Mouse (Mus musculus): ENCODE measurements at regions not wholly inside any gene's neighbourhood (a gene's known extent, or its start where the extent isn't known, plus 50 kb on each side); places are given as distances from the start of the nearest gene placed in this dataset.
"Not testable (repeated sequence)": the region's sequence is repeated elsewhere in the genome, so short reads cannot be mapped to it uniquely, and the experiment has no call there.

GRCm38 (mm10) chr17:54753396-54753994, 454.7 kb upstream of the Slc5a7 start:
- Histone ChIP-seq H3K4me2 (ENCODE audit: low read depth, low read length) (no peak overlapping the region), H3K9ac (replicated peaks; ENCODE audit: low read length) (no peak overlapping the region), H3K36me3 (ENCODE audit: insufficient read depth, low read length) (no peaks in the 10 kb centered on the region), H3K27me3 (ENCODE audit: insufficient read depth, low read length) (no peaks in the 10 kb centered on the region), H3K27ac (no peak overlapping the region), H3K4me1 (ENCODE audit: insufficient read depth, low read length) (no peaks in the 10 kb centered on the region), H3K4me3 (ENCODE audit: low read length) (no peak overlapping the region), H3K9me3 (ENCODE audit: low read length) (no peaks in the 10 kb centered on the region)
- DNase-seq (ENCODE audit: low spot score) = peak; percentile 5
- WGBS = 33% methylated on average over 2 of the region's 2 CpGs
- TF ChIP-seq CTCF (IDR thresholded peaks at IDR 0.05; ENCODE audit: low read depth) = no peak
- peak; percentile 29; the same call in 1 of the 2 replicates for ATAC-seq

GRCm38 (mm10) chr17:54752917-54753316, 454.1 kb upstream of the Slc5a7 start:
- TF ChIP-seq CTCF (IDR thresholded peaks at IDR 0.05; ENCODE audit: low read depth) = no peak
- no peak overlapping the region for H3K4me2 ChIP-seq (ENCODE audit: low read depth, low read length)
- H3K4me1 ChIP-seq (ENCODE audit: insufficient read depth, low read length) = no peaks in the 10 kb centered on the region
- peak; percentile 31 for DNase-seq (ENCODE audit: low spot score)
- no peaks in the 10 kb centered on the region for H3K9me3 ChIP-seq (ENCODE audit: low read length)
- no peak overlapping the region for H3K9ac ChIP-seq (replicated peaks; ENCODE audit: low read length)
- no peaks in the 10 kb centered on the region for H3K27me3 ChIP-seq (ENCODE audit: insufficient read depth, low read length)
- no peak overlapping the region for H3K27ac ChIP-seq
- no peak for ATAC-seq
- no peak overlapping the region for H3K4me3 ChIP-seq (ENCODE audit: low read length)
- no peaks in the 10 kb centered on the region for H3K36me3 ChIP-seq (ENCODE audit: insufficient read depth, low read length)

- Histone ChIP-seq H3K36me3 (ENCODE audit: insufficient read depth, low read length) (no peaks in the 10 kb centered on the region), H3K9me3 (ENCODE audit: low read length) (no peaks in the 10 kb centered on the region), H3K4me3 (ENCODE audit: low read length) (no peak overlapping the region), H3K27ac (no peak overlapping the region), H3K9ac (replicated peaks; ENCODE audit: low read length) (no peak overlapping the region), H3K4me2 (ENCODE audit: low read depth, low read length) (no peak overlapping the region), H3K27me3 (ENCODE audit: insufficient read depth, low read length) (no peaks in the 10 kb centered on the region), H3K4me1 (ENCODE audit: insufficient read depth, low read length) (no peaks in the 10 kb centered on the region)
- DNase-seq (ENCODE audit: low spot score) = no peak
- ATAC-seq = no peak
- 76% methylated on average over 3 of the region's 3 CpGs for WGBS
- no peak for TF ChIP-seq CTCF (IDR thresholded peaks at IDR 0.05; ENCODE audit: low read depth)
Observed at GRCm38 (mm10) chr17:54735836-54736235, 437.0 kb upstream of the Slc5a7 start.

GRCm38 (mm10) chr17:54727660-54728059, 428.8 kb upstream of the Slc5a7 start:
- H3K27me3 ChIP-seq (ENCODE audit: insufficient read depth, low read length) = no peaks in the 10 kb centered on the region
- ATAC-seq = no peak
- no peaks in the 10 kb centered on the region for H3K9me3 ChIP-seq (ENCODE audit: low read length)
- H3K4me2 ChIP-seq (ENCODE audit: low read depth, low read length) = no peak overlapping the region
- H3K4me3 ChIP-seq (ENCODE audit: low read length) = no peak overlapping the region
- TF ChIP-seq CTCF (IDR thresholded peaks at IDR 0.05; ENCODE audit: low read depth) = 0 out of 2 replicates have a peak, but pooled peaks have one; percentile 8
- no peaks in the 10 kb centered on the region for H3K4me1 ChIP-seq (ENCODE audit: insufficient read depth, low read length)
- DNase-seq (ENCODE audit: low spot score) = no peak
- H3K27ac ChIP-seq = no peak overlapping the region
- H3K36me3 ChIP-seq (ENCODE audit: insufficient read depth, low read length) = no peaks in the 10 kb centered on the region
- no peak overlapping the region for H3K9ac ChIP-seq (replicated peaks; ENCODE audit: low read length)

GRCm38 (mm10) chr17:54726693-54727092, 427.9 kb upstream of the Slc5a7 start:
- H3K9ac ChIP-seq (replicated peaks; ENCODE audit: low read length) = no peak overlapping the region
- H3K27ac ChIP-seq = no peak overlapping the region
- no peak overlapping the region for H3K4me3 ChIP-seq (ENCODE audit: low read length)
- TF ChIP-seq CTCF (IDR thresholded peaks at IDR 0.05; ENCODE audit: low read depth) = no peak
- DNase-seq (ENCODE audit: low spot score) (no peak), ATAC-seq (no peak)
- no peaks in the 10 kb centered on the region for H3K9me3 ChIP-seq (ENCODE audit: low read length)
- 93% methylated on average over 2 of the region's 2 CpGs for WGBS
- no peaks in the 10 kb centered on the region for H3K4me1 ChIP-seq (ENCODE audit: insufficient read depth, low read length)
- no peaks in the 10 kb centered on the region for H3K36me3 ChIP-seq (ENCODE audit: insufficient read depth, low read length)
- H3K4me2 ChIP-seq (ENCODE audit: low read depth, low read length) = no peak overlapping the region
- H3K27me3 ChIP-seq (ENCODE audit: insufficient read depth, low read length) = no peaks in the 10 kb centered on the region

GRCm38 (mm10) chr17:54713026-54713425, 414.2 kb upstream of the Slc5a7 start:
- ATAC-seq = no peak
- no peaks in the 10 kb centered on the region for H3K9me3 ChIP-seq (ENCODE audit: low read length)
- no peaks in the 10 kb centered on the region for H3K36me3 ChIP-seq (ENCODE audit: insufficient read depth, low read length)
- H3K4me1 ChIP-seq (ENCODE audit: insufficient read depth, low read length) = no peaks in the 10 kb centered on the region
- H3K4me2 ChIP-seq (ENCODE audit: low read depth, low read length) = no peak overlapping the region
- DNase-seq (ENCODE audit: low spot score) = no peak
- H3K27me3 ChIP-seq (ENCODE audit: insufficient read depth, low read length) = no peaks in the 10 kb centered on the region
- no peak overlapping the region for H3K4me3 ChIP-seq (ENCODE audit: low read length)
- 87% methylated on average over 1 of the region's 1 CpGs for WGBS
- no peak for TF ChIP-seq CTCF (IDR thresholded peaks at IDR 0.05; ENCODE audit: low read depth)
- no peak overlapping the region for H3K9ac ChIP-seq (replicated peaks; ENCODE audit: low read length)
- no peak overlapping the region for H3K27ac ChIP-seq

- not testable (repeated sequence) for H3K9me3 ChIP-seq (ENCODE audit: low read length); H3K27me3 ChIP-seq (ENCODE audit: insufficient read depth, low read length); DNase-seq (ENCODE audit: low spot score); H3K9ac ChIP-seq (replicated peaks; ENCODE audit: low read length); ATAC-seq; H3K4me1 ChIP-seq (ENCODE audit: insufficient read depth, low read length); H3K4me2 ChIP-seq (ENCODE audit: low read depth, low read length); H3K36me3 ChIP-seq (ENCODE audit: insufficient read depth, low read length); H3K27ac ChIP-seq; H3K4me3 ChIP-seq (ENCODE audit: low read length)
Observed at GRCm38 (mm10) chr17:54707811-54708210, 409.0 kb upstream of the Slc5a7 start.
